Mouse (Mus musculus): ENCODE results near the gene Gmnn.

Gene Gmnn

DNA sequence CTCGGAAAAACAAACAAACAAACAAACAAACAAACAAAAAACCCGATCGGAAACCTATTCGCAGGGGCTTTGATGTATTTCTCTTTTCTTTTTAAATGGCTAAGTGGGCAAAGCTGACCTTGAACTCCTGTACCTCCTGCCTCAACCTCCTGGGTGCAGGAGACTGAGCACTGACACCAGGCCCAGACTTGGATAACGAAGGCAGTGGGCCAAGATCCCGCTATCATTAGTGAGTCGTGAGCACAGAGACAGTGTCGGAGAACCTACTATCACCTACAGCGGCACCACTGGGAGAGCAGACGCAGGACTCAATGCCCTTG, 680 bp downstream of the Gmnn start:
- no peak for DNase-seq (ENCODE audit: low spot score in 2 of 2)

DNA sequence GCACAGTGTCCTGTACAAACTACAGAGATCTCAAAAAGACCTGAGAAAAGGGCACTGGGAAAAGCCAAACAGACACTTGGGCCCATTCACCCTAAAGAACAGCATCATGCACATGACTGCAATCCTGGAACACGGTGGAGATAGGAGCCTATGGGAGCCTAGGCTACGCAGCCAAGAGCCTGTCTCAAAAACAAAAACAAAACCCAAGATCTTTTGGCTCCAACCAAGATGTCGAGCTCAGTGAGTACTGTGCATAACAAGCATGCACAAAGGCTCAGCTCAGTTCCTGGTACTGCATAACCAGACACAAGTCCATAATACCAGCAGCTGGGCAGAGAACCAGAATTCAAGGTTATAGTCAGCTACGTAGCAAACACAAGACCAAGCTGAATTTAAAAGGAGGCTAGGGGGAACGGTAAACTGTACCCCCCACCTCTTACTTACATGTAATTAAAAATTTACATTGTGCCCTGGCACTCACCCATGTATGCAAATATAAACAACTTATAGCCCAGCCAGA, 1.3 kb downstream of the Gmnn start:
- no peak for DNase-seq (ENCODE audit: low spot score in 2 of 2)

DNA sequence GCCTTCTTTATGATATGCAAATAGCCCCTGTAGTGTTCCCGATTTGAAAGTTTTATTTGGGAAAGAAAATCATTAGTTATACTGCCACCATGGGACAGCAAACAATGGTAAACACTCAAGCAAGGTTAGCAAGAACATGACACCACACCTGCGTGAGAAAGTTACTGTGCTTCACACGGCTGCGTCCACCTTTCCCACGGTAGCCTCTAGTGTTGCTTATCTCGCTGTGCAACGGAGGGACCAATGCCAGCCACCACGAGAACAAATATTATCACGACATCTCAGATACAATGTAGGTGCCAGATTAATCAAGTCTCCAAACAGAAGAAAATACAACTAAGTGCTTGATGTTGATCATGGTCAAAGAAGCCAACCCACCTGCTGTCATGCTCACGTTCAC, 2.3 kb downstream of the Gmnn start:
- DNase-seq (ENCODE audit: low spot score in 2 of 2) = no peak

- no peak for DNase-seq (ENCODE audit: low spot score in 2 of 2)
These were observed 3.7 kb downstream of the Gmnn start for GRCm38 (mm10) chr13:24757820-24758564.

- no peak for DNase-seq (ENCODE audit: low spot score in 2 of 2)
These were observed 5.0 kb downstream of the Gmnn start for GRCm38 (mm10) chr13:24756756-24757155.

- no peak for DNase-seq (ENCODE audit: low spot score in 2 of 2)
These were observed 10.3 kb downstream of the Gmnn start for GRCm38 (mm10) chr13:24751396-24751795.

GRCm38 (mm10) chr13:24750807-24751206, 10.9 kb downstream of the Gmnn start:
- DNase-seq (ENCODE audit: low spot score in 2 of 2) = no peak

- DNase-seq (ENCODE audit: low spot score in 2 of 2) = no peak
These were observed 13.9 kb downstream of the Gmnn start for GRCm38 (mm10) chr13:24747823-24748222.

DNA sequence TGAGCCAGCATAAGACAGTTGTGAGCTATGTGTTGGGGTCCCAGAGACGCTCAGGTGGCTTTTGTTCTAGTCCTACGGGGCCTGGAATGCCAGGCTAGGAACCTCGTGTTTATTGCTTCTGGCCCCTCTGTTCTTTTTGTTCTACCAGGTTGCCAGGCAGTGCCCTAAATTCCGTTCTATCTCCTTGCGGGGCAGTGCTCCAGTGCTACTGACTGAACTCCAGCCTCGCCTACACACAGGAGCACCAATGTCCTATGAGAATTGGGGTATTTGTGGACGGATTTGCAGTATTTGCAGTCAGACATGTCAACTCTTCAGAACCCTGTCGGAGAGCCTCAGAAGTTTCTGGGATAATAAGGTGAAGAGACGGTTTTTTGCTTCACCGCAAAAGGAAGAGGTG, 20.7 kb downstream of the Gmnn start, which contains the start of gene Armh2:
Gene Armh2 (plus strand): TSS at position 205 of the 400 bp plus-strand sequence.
- no peak for DNase-seq (ENCODE audit: low spot score in 2 of 2)

DNA sequence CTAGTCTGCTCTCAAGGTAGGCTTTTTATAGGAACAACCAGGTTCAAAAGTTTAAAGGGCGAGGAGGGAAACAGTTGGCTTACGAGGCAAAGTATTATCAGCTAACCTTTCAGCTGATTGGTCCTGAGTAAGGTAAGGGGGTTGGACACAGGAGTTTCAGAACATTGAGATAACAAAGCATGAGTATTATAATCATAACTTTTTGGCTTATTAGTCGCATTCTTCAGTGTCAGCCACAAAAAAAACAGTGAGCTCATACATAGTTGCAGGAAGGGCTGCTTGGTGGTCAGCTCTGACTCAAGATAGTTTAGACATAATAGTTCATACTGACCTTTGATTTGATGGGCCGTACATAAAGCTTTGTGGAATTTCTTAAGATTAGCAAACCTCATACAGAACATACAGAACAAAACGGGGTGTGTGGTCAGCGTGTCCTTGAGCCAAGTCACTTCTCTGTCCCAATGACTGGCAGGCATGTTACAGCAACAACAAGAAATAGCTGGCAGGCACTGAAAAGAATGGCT, 26.1 kb downstream of the Gmnn start:
- no peak for DNase-seq (ENCODE audit: low spot score in 2 of 2)

- no peak for DNase-seq (ENCODE audit: low spot score in 2 of 2)
These were observed 27.2 kb downstream of the Gmnn start for GRCm38 (mm10) chr13:24734502-24734901.

GRCm38 (mm10) chr13:24729128-24729527, 32.6 kb downstream of the Gmnn start:
- DNase-seq (ENCODE audit: low spot score in 2 of 2) = no peak

DNA sequence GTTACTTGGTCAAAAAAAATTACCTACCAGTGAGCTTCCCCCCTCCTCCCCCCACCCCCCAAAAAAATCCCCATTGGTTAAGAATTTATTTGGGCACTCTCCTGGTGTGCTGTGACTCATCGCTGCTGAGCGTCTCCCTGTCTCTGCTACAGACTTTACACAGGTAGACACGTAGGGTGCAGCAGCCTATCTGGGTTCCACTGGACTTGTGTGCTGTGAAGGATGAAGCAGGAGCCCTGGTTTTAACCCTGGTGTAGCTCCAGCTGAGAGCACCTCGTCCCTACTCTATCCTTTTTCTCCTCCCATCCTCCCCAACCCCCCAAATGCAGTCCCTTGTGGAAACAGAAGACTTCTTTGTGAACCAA, 37.3 kb downstream of the Gmnn start:
- no peak for DNase-seq (ENCODE audit: low spot score in 2 of 2)

- DNase-seq (ENCODE audit: low spot score in 2 of 2) = no peak
These were observed 37.9 kb downstream of the Gmnn start for GRCm38 (mm10) chr13:24723699-24724394.

GRCm38 (mm10) chr13:24721502-24721901, 40.2 kb downstream of the Gmnn start:
- DNase-seq (ENCODE audit: low spot score in 2 of 2) = no peak

- no peak for DNase-seq (ENCODE audit: low spot score in 2 of 2)
These were observed 44.0 kb downstream of the Gmnn start for GRCm38 (mm10) chr13:24717677-24718076.

GRCm38 (mm10) chr13:24716441-24716840, 45.3 kb downstream of the Gmnn start:
- no peak for DNase-seq (ENCODE audit: low spot score in 2 of 2)

DNA sequence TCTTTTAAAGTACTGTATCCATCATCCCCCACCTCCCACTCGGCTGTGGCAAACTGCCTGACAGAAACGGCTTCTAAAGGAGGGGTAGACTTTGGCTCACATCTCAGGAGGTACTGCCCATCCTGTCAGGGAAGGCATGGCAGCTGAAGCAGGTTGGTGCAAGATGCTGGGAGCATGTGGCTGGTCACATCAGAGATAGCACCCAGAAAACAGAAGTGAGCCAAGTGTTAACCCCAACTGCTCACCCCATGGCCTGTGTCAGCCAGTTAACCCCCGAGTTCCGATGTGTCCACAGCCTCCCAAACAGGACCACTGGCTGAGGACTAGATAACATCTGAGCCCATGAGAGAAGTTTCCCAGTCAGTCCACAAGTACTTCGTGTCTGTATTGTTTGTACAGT, 46.1 kb downstream of the Gmnn start:
- no peak for DNase-seq (ENCODE audit: low spot score in 2 of 2)

DNA sequence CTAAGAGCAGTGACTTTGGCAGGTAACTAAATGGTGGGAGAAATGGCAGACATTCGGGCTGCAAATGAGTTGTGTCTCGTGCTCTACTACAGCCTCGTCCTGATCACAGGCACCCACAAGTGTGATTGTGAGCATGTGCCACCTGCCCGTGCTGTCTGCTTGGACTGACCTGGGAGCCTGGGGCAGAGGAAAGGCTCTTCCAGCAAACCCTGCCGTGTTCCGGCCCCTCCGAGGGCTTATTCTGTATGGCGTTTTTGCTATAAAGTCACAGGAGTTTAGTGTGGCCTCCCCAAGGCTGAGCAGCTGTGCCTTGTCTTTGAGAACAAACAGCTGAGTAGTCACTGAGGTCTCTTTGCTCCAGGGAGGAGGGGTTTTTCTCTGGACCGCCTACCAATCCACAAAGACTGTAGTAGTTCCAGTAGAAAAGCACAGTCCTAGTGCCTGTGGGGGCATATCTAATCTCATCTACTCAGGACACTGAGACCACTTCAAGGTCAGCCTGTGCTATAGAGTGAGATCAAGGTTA, 47.3 kb downstream of the Gmnn start:
- DNase-seq (ENCODE audit: low spot score in 2 of 2) = no peak

- DNase-seq (ENCODE audit: low spot score in 2 of 2) = peak; percentile 80 to 89
These were observed 48.2 kb downstream of the Gmnn start for GRCm38 (mm10) chr13:24713434-24714000.

DNA sequence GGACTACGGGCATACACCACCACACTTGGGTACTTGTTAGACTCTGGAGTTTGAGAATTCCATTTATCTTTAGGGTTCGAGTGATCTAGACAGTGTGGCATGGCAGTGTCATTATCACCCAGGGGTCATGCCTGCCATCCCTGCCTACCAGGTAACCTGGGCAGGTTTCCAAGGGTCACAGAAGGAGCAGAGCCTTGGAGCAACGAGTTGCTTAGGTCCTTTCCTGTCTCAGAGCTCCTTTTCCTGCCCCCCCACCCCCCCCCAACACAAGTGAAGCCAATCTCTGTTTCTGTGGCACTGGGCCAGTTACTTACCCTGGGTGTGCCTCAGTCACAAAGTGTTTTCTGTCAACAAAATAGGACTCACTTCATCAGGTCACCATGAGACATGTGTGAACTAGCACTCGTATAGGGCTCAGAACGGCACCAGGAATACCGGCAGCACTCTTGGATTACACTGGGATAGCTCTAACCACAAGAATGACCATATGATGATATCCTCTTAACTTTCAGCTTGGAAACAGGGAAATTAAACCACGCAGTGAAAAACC, 49.1 kb downstream of the Gmnn start:
- no peak for DNase-seq (ENCODE audit: low spot score in 2 of 2)

DNA sequence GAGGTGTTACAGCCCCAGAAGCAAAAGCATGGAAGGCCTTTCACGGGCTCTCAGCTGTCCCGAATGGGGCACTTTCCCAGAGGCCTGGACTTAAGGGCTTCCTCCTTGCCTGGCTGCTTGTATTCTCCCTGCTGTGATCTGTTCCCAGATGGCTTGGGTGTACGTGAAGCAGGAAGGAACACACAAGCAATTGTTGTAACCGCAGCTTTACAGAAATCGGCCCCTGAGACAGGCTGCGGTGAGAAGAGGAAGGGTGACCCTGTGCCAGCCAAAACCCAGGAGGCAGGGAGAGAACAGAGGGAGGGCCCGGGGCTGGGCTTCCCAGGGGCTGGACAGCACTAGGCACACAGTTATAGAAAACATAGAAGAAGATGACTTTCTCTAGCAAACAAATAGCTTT, 50.8 kb downstream of the Gmnn start:
- no peak for DNase-seq (ENCODE audit: low spot score in 2 of 2)
